Mouse (Mus musculus) G1E (cell line): ENCODE results near the gene Grik4. TPM values are rescaled to one million over a fixed set of nuclear protein-coding genes. Genes with fewer than 3 reads are reported as not detected.

Experiments
- ATAC-seq: 2 replicates; pipeline ENCODE4 v1.8.0; 2016; ENCODE audit warnings: mild to moderate bottlenecking; ENCODE audit not compliant: insufficient number of reproducible peaks, poor library complexity, low FRiP score, severe bottlenecking; ENCODE audit errors: extremely low read depth
- DNase-seq: peaks from one replicate; pipeline ENCODE4 v3.0.0; 2012; ENCODE audit warnings: low spot score
- H3K27me3 ChIP-seq: 2 replicates; pipeline ENCODE4 v1.6.1; 2012; ENCODE audit warnings: mild to moderate bottlenecking, low read length, inconsistent platforms; ENCODE audit not compliant: insufficient read depth
- H3K36me3 ChIP-seq: replicated peaks from 2 replicates; pipeline ENCODE3; 2012; ENCODE audit warnings: mild to moderate bottlenecking, inconsistent platforms
- H3K4me1 ChIP-seq: 2 replicates; pipeline ENCODE4 v1.6.1; 2012; ENCODE audit warnings: low read depth, low read length, inconsistent platforms, mixed read lengths; ENCODE audit not compliant: insufficient read depth
- H3K4me3 ChIP-seq: 2 replicates; pipeline ENCODE4 v1.5.1; 2012; ENCODE audit warnings: low read depth, mild to moderate bottlenecking, inconsistent platforms, low read length, moderate library complexity, mixed read lengths
- H3K9me3 ChIP-seq: replicated peaks from 2 replicates; pipeline ENCODE4 v1.6.1; 2012; ENCODE audit warnings: inconsistent platforms
- CTCF ChIP-seq: IDR thresholded peaks from 2 replicates; pipeline ENCODE4 v1.5.1; 2012; ENCODE audit warnings: low read depth, low read length, inconsistent platforms, mixed read lengths
- GATA1 ChIP-seq: IDR thresholded peaks from 2 replicates; pipeline ENCODE4 v1.6.1; 2012; ENCODE audit warnings: borderline replicate concordance, low read length, inconsistent platforms, mixed read lengths
- GATA2 ChIP-seq: IDR thresholded peaks from 2 replicates; pipeline ENCODE4 v1.6.1; 2012; ENCODE audit warnings: low read depth, low read length, inconsistent platforms, borderline replicate concordance
- POLR2AphosphoS5 ChIP-seq: IDR thresholded peaks from 2 replicates; pipeline ENCODE4 v1.6.1; 2012; ENCODE audit warnings: low read depth, low read length, inconsistent platforms; ENCODE audit not compliant: insufficient replicate concordance
- TAL1 ChIP-seq: conservative IDR thresholded peaks from 2 replicates; pipeline ENCODE4 v1.6.1; 2012; ENCODE audit warnings: low read depth, low read length, inconsistent platforms, mixed read lengths
- polyA plus RNA-seq: library from polyadenylated mRNA; stranded (reverse); fragments of >175 nt; gene quantifications from 2 replicates; pipeline ENCODE4 v1.2.3, GENCODE M21; 2012
- total RNA-seq, 2 experiments: library from RNA; stranded (forward) in 1 of 2; stranded (reverse) in 1 of 2; fragments of 200-1000 nt in 1 of 2; fragments of >200 nt in 1 of 2; fragmentation: Nextera tagmentation in 1 of 2; gene quantifications; 2 replicates each; pipeline ENCODE4 v1.2.3; 2014 to 2017

The Grik4 gene
- total and polyA plus RNA-seq, 3 experiments = under 0.01 TPM; not detected in 2

DNA sequence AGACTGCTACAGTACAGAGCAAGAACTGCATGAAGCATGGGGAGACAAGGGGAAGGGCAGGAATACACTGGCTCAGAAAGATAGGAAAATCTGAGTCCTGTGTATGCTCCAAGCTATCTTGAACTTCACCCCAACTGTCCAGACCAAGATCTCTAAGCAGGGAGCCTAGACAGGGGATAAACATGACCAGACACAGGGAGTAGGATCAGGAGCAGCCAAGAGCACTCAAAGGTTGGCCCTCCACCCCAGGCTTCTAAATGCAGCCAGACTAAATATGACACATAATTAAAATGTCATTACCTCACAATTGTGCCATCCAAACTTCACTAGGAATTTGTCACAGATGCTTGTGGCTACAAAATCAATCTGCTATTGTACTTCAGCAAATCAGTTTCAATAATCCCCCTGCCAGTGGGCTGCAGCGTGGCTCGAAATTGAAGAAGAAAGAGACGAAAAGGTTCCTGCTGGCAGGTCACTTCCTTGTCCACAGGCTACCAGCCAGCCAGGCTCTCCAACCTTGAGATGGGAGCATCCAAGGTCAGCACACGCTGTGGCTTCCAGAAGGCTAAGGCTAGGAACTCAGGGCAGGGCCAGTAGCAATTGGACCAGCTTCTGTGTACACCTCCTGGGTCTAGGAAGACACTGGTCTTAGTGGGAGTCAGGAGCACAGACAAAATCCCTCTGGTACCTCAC, 85.1 kb downstream of the Grik4 start:
- Histone ChIP-seq H3K9me3 (peaks cover 6% of the 10 kb centered on the region; the same call in 1 of the 2 replicates), H3K27me3 (no peaks in the 10 kb centered on the region; the same call in 1 of the 2 replicates), H3K36me3 (no peaks in the 10 kb centered on the region), H3K4me1 (no peaks in the 10 kb centered on the region), H3K4me3 (no peak overlapping the region)
- DNase-seq (no peak), ATAC-seq (no peak)
- no peak for TF ChIP-seq GATA1
- TF ChIP-seq CTCF = no peak
- no peak for TF ChIP-seq TAL1
- TF ChIP-seq POLR2AphosphoS5 = no peak
- TF ChIP-seq GATA2 = no peak

DNA sequence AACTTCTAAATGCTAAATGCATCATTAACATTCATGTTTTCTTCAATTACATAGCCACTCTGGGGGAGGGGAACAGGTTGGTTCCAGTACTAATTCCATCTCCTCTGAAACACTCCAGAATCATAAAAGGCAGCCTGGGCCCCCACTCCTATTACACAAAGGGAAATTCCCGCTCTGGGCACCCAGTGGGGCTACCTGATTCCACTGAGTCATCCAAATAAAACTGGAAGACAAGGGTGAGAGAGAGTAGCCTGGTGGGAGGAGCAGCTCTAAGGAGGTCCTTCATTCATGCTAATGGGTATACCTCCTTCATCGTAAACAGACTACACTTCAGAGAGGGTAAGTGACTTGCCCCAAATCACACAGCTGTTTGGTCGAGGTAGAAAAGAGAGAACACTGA, 85.7 kb downstream of the Grik4 start:
- H3K27me3 ChIP-seq = no peaks in the 10 kb centered on the region; the same call in 1 of the 2 replicates
- no peak for ATAC-seq
- no peak for TF ChIP-seq GATA2
- no peak for TF ChIP-seq CTCF
- no peak for TF ChIP-seq TAL1
- no peak for TF ChIP-seq POLR2AphosphoS5
- no peak for TF ChIP-seq GATA1

DNA sequence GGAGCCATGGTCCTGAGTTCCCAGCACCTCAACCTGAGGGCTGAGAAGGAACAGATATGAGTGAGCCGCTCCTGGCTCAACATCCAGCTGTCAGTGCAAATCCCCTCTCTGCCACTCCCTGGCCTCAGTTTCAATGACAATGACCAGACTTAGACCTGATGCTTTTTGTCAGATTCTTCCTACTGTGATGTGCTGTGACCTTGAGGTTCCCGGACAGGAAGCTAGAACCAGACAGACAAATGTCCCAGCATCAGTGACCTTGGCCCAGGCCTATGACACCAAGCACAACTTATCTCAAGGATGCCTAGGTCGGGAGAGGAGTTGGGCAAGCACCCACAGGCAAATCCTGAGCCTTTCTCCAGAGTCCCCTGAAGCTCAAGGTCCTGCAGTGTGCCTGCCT, 86.5 kb downstream of the Grik4 start:
- H3K27me3 ChIP-seq = no peaks in the 10 kb centered on the region; the same call in 1 of the 2 replicates
- TF ChIP-seq TAL1 (no peak), CTCF (no peak), POLR2AphosphoS5 (no peak), GATA1 (no peak), GATA2 (no peak)
- no peak for DNase-seq
- peaks cover 8% of the 10 kb centered on the region; the same call in 1 of the 2 replicates for H3K9me3 ChIP-seq
- no peaks in the 10 kb centered on the region for H3K4me1 ChIP-seq
- ATAC-seq = no peak
- no peaks in the 10 kb centered on the region for H3K36me3 ChIP-seq
- no peak overlapping the region for H3K4me3 ChIP-seq

More for the DNA sequence above, 85.7 kb downstream of the Grik4 start:
- H3K4me1 ChIP-seq = no peaks in the 10 kb centered on the region
- DNase-seq = no peak
- peaks cover 8% of the 10 kb centered on the region; the same call in 1 of the 2 replicates for H3K9me3 ChIP-seq
- H3K4me3 ChIP-seq = no peak overlapping the region
- no peaks in the 10 kb centered on the region for H3K36me3 ChIP-seq

DNA sequence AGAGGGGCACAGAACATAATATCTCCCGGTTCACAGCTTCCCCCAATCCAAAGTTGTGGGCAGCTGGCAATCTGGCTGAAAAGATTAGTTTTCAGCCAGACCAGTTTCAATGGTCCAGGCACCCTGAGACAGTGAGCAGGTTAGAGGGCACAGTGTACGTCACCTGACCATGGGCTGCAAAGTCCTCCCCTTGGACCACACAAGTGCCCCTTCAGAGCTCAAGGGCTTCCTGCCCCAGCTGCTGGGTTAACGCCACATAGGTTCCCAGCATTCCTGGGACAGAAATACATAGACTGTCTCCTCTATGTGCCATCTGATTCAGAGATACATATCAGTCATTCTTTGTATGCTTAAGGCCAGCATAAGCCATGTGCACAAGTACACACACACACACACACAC, 91.2 kb downstream of the Grik4 start:
- no peak for ATAC-seq
- Histone ChIP-seq H3K4me3 (no peak overlapping the region), H3K4me1 (no peaks in the 10 kb centered on the region), H3K9me3 (peaks cover 9% of the 10 kb centered on the region), H3K27me3 (no peaks in the 10 kb centered on the region; the same call in 1 of the 2 replicates), H3K36me3 (no peaks in the 10 kb centered on the region)
- TF ChIP-seq GATA2 (no peak), POLR2AphosphoS5 (no peak), GATA1 (no peak), CTCF (no peak), TAL1 (no peak)
- DNase-seq = no peak

DNA sequence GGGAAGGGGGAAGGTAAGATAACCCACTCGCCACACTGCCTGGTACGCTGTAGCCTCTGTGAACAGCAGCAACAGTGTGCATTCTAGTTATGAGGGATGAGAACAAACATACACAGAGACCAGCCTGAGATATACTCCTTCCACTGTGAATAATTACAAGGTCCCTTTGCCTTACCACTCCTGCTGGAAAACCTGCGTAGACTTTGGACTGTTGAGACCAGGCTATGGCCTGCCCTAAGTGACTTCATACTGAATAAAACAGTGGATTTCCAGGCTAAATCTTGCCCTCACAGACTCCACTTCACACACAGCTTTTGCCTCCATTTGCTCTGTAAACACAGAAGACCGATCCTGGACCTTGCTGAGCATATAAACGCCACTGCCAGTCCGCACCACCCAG, 94.2 kb downstream of the Grik4 start:
- ATAC-seq (no peak), DNase-seq (no peak)
- H3K4me1 ChIP-seq = no peaks in the 10 kb centered on the region
- H3K4me3 ChIP-seq = no peak overlapping the region
- TF ChIP-seq POLR2AphosphoS5 (no peak), GATA2 (no peak), CTCF (no peak), TAL1 (no peak), GATA1 (no peak)
- no peaks in the 10 kb centered on the region for H3K36me3 ChIP-seq
- H3K9me3 ChIP-seq = peaks cover 5% of the 10 kb centered on the region
- no peaks in the 10 kb centered on the region for H3K27me3 ChIP-seq

DNA sequence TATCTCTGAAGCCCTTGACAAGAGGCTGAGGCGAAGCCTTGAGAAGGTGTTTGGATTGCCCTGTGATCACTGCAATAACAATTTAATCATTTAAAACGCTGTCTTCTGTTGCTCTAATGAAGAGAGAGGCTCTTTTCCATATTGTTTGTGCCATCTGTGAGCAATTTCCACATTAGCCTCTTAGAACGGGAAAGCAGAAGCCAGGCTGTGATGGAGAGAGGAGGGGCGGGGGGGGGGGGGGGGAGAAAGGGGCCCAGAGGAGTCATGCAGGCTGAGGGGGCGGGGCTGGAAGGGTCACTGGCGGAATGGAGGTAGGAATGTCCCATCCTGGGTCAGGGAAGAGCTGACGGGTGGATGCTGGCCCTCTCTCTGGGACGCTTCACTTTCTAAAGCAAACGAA, 96.2 kb downstream of the Grik4 start:
- H3K4me3 ChIP-seq = no peak overlapping the region
- no peaks in the 10 kb centered on the region for H3K36me3 ChIP-seq
- no peaks in the 10 kb centered on the region for H3K4me1 ChIP-seq
- ATAC-seq (no peak), DNase-seq (no peak)
- H3K27me3 ChIP-seq = no peaks in the 10 kb centered on the region
- H3K9me3 ChIP-seq = peaks cover 3% of the 10 kb centered on the region
- no peak for TF ChIP-seq GATA1
- no peak for TF ChIP-seq GATA2
- no peak for TF ChIP-seq TAL1
- no peak for TF ChIP-seq POLR2AphosphoS5
- TF ChIP-seq CTCF = no peak
